8 mouse cellular contexts compared by ENCODE assay signal in the genomic region with DNA sequence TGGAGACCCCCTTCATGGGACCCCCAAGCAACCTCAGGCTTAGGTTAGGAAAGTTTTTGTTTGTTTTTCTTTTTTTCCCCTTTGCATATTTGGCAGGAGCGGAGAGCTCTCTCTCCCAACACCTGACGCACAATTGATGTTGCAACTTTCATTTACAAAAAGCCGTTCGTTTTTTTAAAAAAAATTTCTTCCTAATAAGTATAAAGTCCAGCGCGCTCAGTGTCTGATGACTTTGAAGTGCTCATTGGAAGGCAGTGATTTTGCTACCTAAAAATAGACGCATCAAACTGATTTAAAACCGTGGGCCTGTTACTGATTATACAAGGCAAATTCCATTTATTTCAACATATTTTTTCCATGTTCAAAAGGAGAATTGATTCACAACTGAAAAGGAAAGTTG. TPM values are rescaled to one million over a fixed set of nuclear protein-coding genes. Genes with fewer than 3 reads are reported as not detected.
A peak's percentile ranks its signal among the peaks of the same experiment; 100 is the strongest.
DNase-seq lines count a peak whose midpoint lies in the region; ATAC-seq lines count a peak whose summit lies in the region.

No protein-coding gene starts in this region.

- no peak for ATAC-seq in megakaryocyte, adult 5-6 weeks (ENCODE audit: poor library complexity, severe bottlenecking)
- no peak for ATAC-seq in forebrain, embryonic 15.5 days (replicated peaks)
- ATAC-seq in liver, embryonic 13.5 days (ENCODE audit: low read depth) = no peak
- ATAC-seq in stomach, embryonic 16.5 days (ENCODE audit: insufficient read depth, low FRiP score) = no peak

- peaks cover 8% of the 10 kb centered on the region for H3K36me3 ChIP-seq in megakaryocyte, embryonic 14.5 days (replicated peaks; ENCODE audit: low read length)
- H3K36me3 ChIP-seq in forebrain, embryonic 15.5 days = no peaks in the 10 kb centered on the region
- peaks cover 9% of the 10 kb centered on the region; the same call in 1 of the 2 replicates for H3K36me3 ChIP-seq in liver, embryonic 13.5 days
- no peaks in the 10 kb centered on the region for H3K36me3 ChIP-seq in stomach, embryonic 16.5 days (ENCODE audit: control insufficient read depth, insufficient read depth, low read length)

- no peaks in the 10 kb centered on the region for H3K9me3 ChIP-seq in megakaryocyte, embryonic 14.5 days
- no peaks in the 10 kb centered on the region for H3K9me3 ChIP-seq in forebrain, embryonic 15.5 days
- no peaks in the 10 kb centered on the region for H3K9me3 ChIP-seq in liver, embryonic 13.5 days (replicated peaks)
- H3K9me3 ChIP-seq in stomach, embryonic 16.5 days (replicated peaks; ENCODE audit: control insufficient read depth, low read length) = no peaks in the 10 kb centered on the region

- H3K4me1 ChIP-seq in megakaryocyte, embryonic 14.5 days = peaks cover 15% of the 10 kb centered on the region
- peaks cover 20% of the 10 kb centered on the region for H3K4me1 ChIP-seq in forebrain, embryonic 15.5 days
- H3K4me1 ChIP-seq in liver, embryonic 13.5 days (replicated peaks) = peaks cover 32% of the 10 kb centered on the region
- peaks cover 8% of the 10 kb centered on the region for H3K4me1 ChIP-seq in stomach, embryonic 16.5 days (ENCODE audit: control insufficient read depth, insufficient read depth, low read length)

- H3K4me2 ChIP-seq in forebrain, embryonic 15.5 days (replicated peaks) = peak overlapping the region; percentile 95
- peak overlapping the region; percentile 97 for H3K4me2 ChIP-seq in liver, embryonic 13.5 days
- H3K4me2 ChIP-seq in stomach, embryonic 16.5 days (ENCODE audit: low read depth, low read length) = peak overlapping the region; percentile 98

- no peaks in the 10 kb centered on the region for H3K27me3 ChIP-seq in megakaryocyte, embryonic 14.5 days (replicated peaks)
- no peaks in the 10 kb centered on the region for H3K27me3 ChIP-seq in forebrain, embryonic 15.5 days
- no peaks in the 10 kb centered on the region for H3K27me3 ChIP-seq in liver, embryonic 13.5 days
- no peaks in the 10 kb centered on the region for H3K27me3 ChIP-seq in stomach, embryonic 16.5 days (ENCODE audit: control insufficient read depth, insufficient read depth, low read length)

- 9% methylated on average over 8 of the region's 8 CpGs for WGBS in forebrain, embryonic 15.5 days
- 10% methylated on average over 8 of the region's 8 CpGs for WGBS in liver, embryonic 13.5 days (ENCODE audit: insufficient replicate concordance)
- WGBS in stomach, embryonic 16.5 days = 5% methylated on average over 8 of the region's 8 CpGs

- no peak for DNase-seq in liver, embryonic 13.5 days
- DNase-seq in Muller cell, postnatal 12 days (ENCODE audit: inconsistent ontology term) = no peak
- DNase-seq in gastrocnemius, postnatal 4 days (ENCODE audit: low spot score in 2 of 2) = no peak
- DNase-seq in spleen, postnatal 14 days (ENCODE audit: low spot score in 2 of 2) = no peak

- H3K9ac ChIP-seq in forebrain, embryonic 15.5 days (replicated peaks) = peak overlapping the region; percentile 73
- H3K9ac ChIP-seq in liver, embryonic 13.5 days = peak overlapping the region; percentile 81
- H3K9ac ChIP-seq in stomach, embryonic 16.5 days (ENCODE audit: low read length) = peak overlapping the region; percentile 90

- H3K27ac ChIP-seq in forebrain, embryonic 15.5 days (replicated peaks) = no peak overlapping the region
- peak overlapping the region; percentile 87 for H3K27ac ChIP-seq in liver, embryonic 13.5 days
- H3K27ac ChIP-seq in stomach, embryonic 16.5 days (ENCODE audit: low read length) = no peak overlapping the region

- peak overlapping the region; percentile 94 for H3K4me3 ChIP-seq in megakaryocyte, embryonic 14.5 days (replicated peaks)
- peak overlapping the region; percentile 71 for H3K4me3 ChIP-seq in forebrain, embryonic 15.5 days
- H3K4me3 ChIP-seq in liver, embryonic 13.5 days (replicated peaks) = peak overlapping the region; percentile 87
- peak overlapping the region; percentile 99 for H3K4me3 ChIP-seq in stomach, embryonic 16.5 days (replicated peaks; ENCODE audit: low read length)

RNA-seq across cellular contexts. Expression of a gene that starts 0.8 kb away (rescaled TPM):
- polyA plus RNA-seq in megakaryocyte, embryonic 14.5 days (2012; ENCODE audit: insufficient read depth, low replicate concordance) = 2.1 TPM in 1 of 2 replicates, not detected in the other
- 41.2 and 47.1 TPM in 2 replicates for total RNA-seq in megakaryocyte, adult 5-6 weeks (2015)
- total RNA-seq in megakaryocyte, adult 5-6 weeks (2017) = 28.6 and 54.7 TPM in 2 replicates
- polyA plus RNA-seq in forebrain, embryonic 15.5 days (2015; fragmentation: Nextera tagmentation; extraction: Ambion mirVana) = 68.6 and 74.6 TPM in 2 replicates
- polyA plus RNA-seq in liver, embryonic 13.5 days (2015; fragmentation: Nextera tagmentation; extraction: Ambion mirVana) = 181 and 214 TPM in 2 replicates
- polyA plus RNA-seq in stomach, embryonic 16.5 days (2015; fragmentation: Nextera tagmentation; extraction: Ambion mirVana) = 138 and 151 TPM in 2 replicates
- 10 to 100 TPM; 40.6 to 57.3 TPM for total RNA-seq in gastrocnemius, postnatal 4 days (2021)

RNA-seq across cellular contexts. Expression of a gene that starts 0.8 kb away (rescaled TPM):
- polyA plus RNA-seq in megakaryocyte, embryonic 14.5 days (2012; ENCODE audit: insufficient read depth, low replicate concordance) = 0.49 and 2.7 TPM in 2 replicates
- total RNA-seq in megakaryocyte, adult 5-6 weeks (2015) = 66.8 and 78.9 TPM in 2 replicates
- total RNA-seq in megakaryocyte, adult 5-6 weeks (2017) = 79.7 and 96.9 TPM in 2 replicates
- 104 and 107 TPM in 2 replicates for polyA plus RNA-seq in forebrain, embryonic 15.5 days (2015; fragmentation: Nextera tagmentation; extraction: Ambion mirVana)
- polyA plus RNA-seq in liver, embryonic 13.5 days (2015; fragmentation: Nextera tagmentation; extraction: Ambion mirVana) = 37.0 and 44.6 TPM in 2 replicates
- polyA plus RNA-seq in stomach, embryonic 16.5 days (2015; fragmentation: Nextera tagmentation; extraction: Ambion mirVana) = 66.4 and 73.8 TPM in 2 replicates
- 10 to 100 TPM; 58.0 to 58.7 TPM for total RNA-seq in gastrocnemius, postnatal 4 days (2021)

Comparison
In these comparisons a context has a peak if more than half of its experiments do, and no peak if none do; other contexts are left out.
1. RNA of a gene that starts 0.8 kb away (polyA plus RNA-seq): 181 to 214 TPM in liver, embryonic 13.5 days, 138 to 151 TPM in stomach, embryonic 16.5 days and 68.6 to 74.6 TPM in forebrain, embryonic 15.5 days; 2.1 TPM in megakaryocyte, embryonic 14.5 days; every median in the first group is over 10 times any median in the second.
2. RNA of a gene that starts 0.8 kb away (polyA plus RNA-seq): 104 to 107 TPM in forebrain, embryonic 15.5 days, 66.4 to 73.8 TPM in stomach, embryonic 16.5 days and 37.0 to 44.6 TPM in liver, embryonic 13.5 days; 0.49 to 2.7 TPM in megakaryocyte, embryonic 14.5 days; every median in the first group is over 10 times any median in the second.
3. Peak in every context shown above with its lines, with median percentiles within 50 percentile points of each other: H3K4me3 ChIP-seq, H3K4me2 ChIP-seq and H3K9ac ChIP-seq.